Mouse (Mus musculus) kidney, adult 8-10 months (tissue): ENCODE data around the gene Sipa1.

Source experiments
- DNase-seq, 2 experiments: peaks; one replicate each; pipeline ENCODE4 v3.0.0; 2022

Sipa1 gene

GRCm38 (mm10) chr19:5601752-5602541 lies 61.6 kb downstream of the Sipa1 start, which contains the start of gene Rnaseh2c:
Gene Rnaseh2c, plus strand, starts transcription at chr19:5601873.
- peak; percentile 69 to 73 for DNase-seq
